Mouse (Mus musculus) embryonic facial prominence, embryonic 14.5 days (tissue): ENCODE results near the gene Jak2. TPM values are rescaled to one million over a fixed set of nuclear protein-coding genes. Genes with fewer than 3 reads are reported as not detected.

Experiments used
- ATAC-seq: fragments of 200-750 bp; cut with Nextera tagmentation; 2 replicates; pipeline ENCODE4 v1.8.0; 2017; ENCODE audit warnings: low read depth, moderate number of reproducible peaks, moderate TSS enrichment
- DNase-seq: peaks from one replicate; pipeline ENCODE4 v3.0.0-alpha.2; 2015; ENCODE audit warnings: low spot score
- H3K27ac ChIP-seq: fragments of 300-500 bp; sonication (generic); replicated peaks from 2 replicates; pipeline ENCODE4 v1.5.1; 2014; ENCODE audit warnings: low read depth, mild to moderate bottlenecking, low read length, moderate library complexity
- H3K27me3 ChIP-seq: fragments of 300-500 bp; sonication (generic); replicated peaks from 2 replicates; pipeline ENCODE4 v1.6.1; 2014; ENCODE audit warnings: low read length; ENCODE audit not compliant: control insufficient read depth, insufficient read depth
- H3K36me3 ChIP-seq: fragments of 300-500 bp; sonication (generic); 2 replicates; pipeline ENCODE4 v1.6.1; 2014; ENCODE audit warnings: low read length, mixed read lengths; ENCODE audit not compliant: control insufficient read depth, insufficient read depth
- H3K4me1 ChIP-seq: fragments of 300-500 bp; sonication (generic); 2 replicates; pipeline ENCODE4 v1.6.1; 2014; ENCODE audit warnings: antibody characterized with exemption, low read length; ENCODE audit not compliant: control insufficient read depth, insufficient read depth
- H3K4me2 ChIP-seq: fragments of 300-500 bp; sonication (generic); 2 replicates; pipeline ENCODE4 v1.6.1; 2014; ENCODE audit warnings: low read depth, mild to moderate bottlenecking, low read length, moderate library complexity, mixed read lengths
- H3K4me3 ChIP-seq: fragments of 300-500 bp; sonication (generic); 2 replicates; pipeline ENCODE4 v1.5.1; 2014; ENCODE audit warnings: low read depth, mild to moderate bottlenecking, low read length
- H3K9ac ChIP-seq: fragments of 300-500 bp; sonication (generic); 2 replicates; pipeline ENCODE4 v1.6.1; 2014; ENCODE audit warnings: low read depth, mild to moderate bottlenecking, low read length, moderate library complexity, mixed read lengths
- H3K9me3 ChIP-seq: fragments of 300-500 bp; sonication (generic); 2 replicates; pipeline ENCODE4 v1.6.1; 2016; ENCODE audit warnings: low read length; ENCODE audit not compliant: control insufficient read depth
- WGBS: fragments of 180-500 bp; shearing (Covaris S2); extraction: QIAGEN DNeasy Blood & Tissue Kit; methylation state at CpG from one replicate; pipeline ENCODE4 v1.1.7; 2014; 5-methylcytosine and 5-hydroxymethylcytosine counted together
- polyA plus RNA-seq: library from polyadenylated mRNA; unstranded; fragments of >200 nt; fragmentation: Nextera tagmentation; extraction: Ambion mirVana; gene quantifications from 2 replicates; pipeline ENCODE4 v1.2.1, GENCODE M21; 2014

The Jak2 gene
- polyA plus RNA-seq, 1 experiment from 2014 or later = 16.2 TPM

DNA sequence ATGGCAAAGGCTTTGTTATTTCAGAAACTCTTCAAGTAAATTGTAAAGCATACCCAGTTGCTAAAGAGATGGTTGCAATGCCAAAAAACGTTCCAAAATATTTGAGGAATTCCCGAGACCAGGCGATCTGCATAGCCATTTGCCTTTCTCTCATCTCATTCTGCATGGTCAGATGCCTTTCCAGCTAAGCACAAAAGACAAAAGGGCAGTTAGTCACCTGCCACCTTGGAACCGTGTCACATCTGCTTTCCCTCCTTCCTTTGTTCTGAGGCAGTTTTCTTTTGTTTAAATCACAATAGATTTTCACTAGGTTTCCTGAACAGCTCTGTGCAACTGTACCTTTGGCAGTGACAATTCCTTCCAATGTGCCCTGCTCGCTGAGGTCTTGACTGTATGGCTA lies 99.4 kb downstream of the Jak2 start:
- DNase-seq (no peak), ATAC-seq (no peak)
- Histone ChIP-seq H3K4me2 (no peak overlapping the region), H3K27ac (no peak overlapping the region), H3K27me3 (no peaks in the 10 kb centered on the region), H3K4me3 (no peak overlapping the region), H3K4me1 (no peaks in the 10 kb centered on the region), H3K9me3 (no peaks in the 10 kb centered on the region), H3K36me3 (peaks cover 17% of the 10 kb centered on the region), H3K9ac (no peak overlapping the region)
- WGBS = 59% methylated on average over 5 of the region's 5 CpGs

DNA sequence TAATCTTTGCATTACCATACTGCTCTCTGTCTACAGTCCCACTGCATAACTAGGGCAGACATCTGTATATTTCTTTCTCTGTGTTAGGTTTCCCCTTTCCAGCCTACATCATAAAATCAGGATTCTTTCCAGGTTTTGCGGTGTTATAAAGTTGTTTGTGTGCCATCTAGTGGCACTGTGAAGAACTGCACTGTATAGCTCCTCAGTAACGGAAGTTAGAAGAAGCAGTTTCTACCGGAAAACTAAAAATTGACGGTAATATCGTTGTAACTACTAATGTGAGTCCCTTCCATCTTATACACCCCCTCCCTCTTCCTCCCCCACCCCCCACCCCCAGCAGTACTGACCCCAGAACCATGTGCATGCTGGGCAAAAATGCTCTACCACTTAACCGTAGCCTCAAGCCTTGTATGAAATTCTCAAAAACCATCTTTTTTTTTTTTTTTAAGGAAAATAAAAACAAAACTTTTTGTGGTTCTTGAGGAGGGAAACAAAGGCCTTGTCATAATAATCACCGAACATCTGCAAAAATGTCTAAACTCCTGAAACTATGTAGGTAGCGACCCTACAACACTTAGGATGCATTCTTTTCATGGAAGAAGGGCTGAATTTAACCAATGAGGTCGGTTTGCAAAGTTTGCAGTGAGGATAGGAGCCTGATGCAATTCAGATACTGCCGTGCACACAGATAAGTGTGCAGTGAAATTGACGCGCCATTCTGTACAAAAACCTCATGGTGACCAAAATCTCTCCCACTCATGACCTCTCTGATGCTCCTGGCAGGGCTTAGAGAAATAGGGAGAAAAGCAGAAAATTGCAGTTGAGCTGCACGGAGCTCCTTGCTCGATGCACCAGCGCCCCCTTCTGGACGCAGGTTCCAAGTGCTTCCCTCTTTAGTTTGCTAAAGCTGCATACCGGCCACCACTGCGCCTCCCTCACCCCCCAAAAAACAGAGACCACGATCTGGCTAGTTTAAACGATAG lies 103.6 kb downstream of the Jak2 start:
- WGBS = 4% methylated on average over 20 of the region's 20 CpGs
- ATAC-seq (peak; percentile 85), DNase-seq (peak; percentile 92)
- Histone ChIP-seq H3K36me3 (peaks cover 14% of the 10 kb centered on the region), H3K27ac (peak overlapping the region; percentile 40; the same call in 1 of the 2 replicates), H3K9me3 (no peaks in the 10 kb centered on the region), H3K9ac (no peak overlapping the region; the same call in 1 of the 2 replicates), H3K4me1 (peaks cover under 1% of the 10 kb centered on the region; the same call in 1 of the 2 replicates), H3K4me3 (peak overlapping the region; percentile 38), H3K27me3 (no peaks in the 10 kb centered on the region), H3K4me2 (peak overlapping the region; percentile 61)

DNA sequence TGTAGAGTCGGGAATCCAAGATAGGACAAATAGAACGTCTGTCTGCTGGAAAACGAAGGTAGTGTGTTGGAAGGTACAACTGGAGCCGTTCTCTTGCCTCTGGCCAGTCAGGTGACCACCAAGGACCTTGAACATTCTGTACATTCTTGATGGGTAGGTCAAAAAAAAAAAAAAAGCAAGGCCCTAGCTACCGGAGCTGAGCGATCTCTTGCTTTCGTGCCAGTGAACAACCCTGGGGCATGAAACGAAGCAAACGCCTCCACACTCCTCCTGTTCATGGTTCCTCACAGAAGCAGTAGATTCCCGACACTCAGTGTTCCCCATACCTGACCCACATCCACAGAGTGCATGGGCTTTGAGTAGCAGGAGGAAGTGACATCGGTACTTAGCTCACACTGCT lies 104.7 kb downstream of the Jak2 start:
- 83% methylated on average over 11 of the region's 11 CpGs for WGBS
- no peaks in the 10 kb centered on the region for H3K9me3 ChIP-seq
- H3K36me3 ChIP-seq = peaks cover 6% of the 10 kb centered on the region; the same call in 1 of the 2 replicates
- DNase-seq (no peak), ATAC-seq (no peak)
- H3K4me1 ChIP-seq = peaks cover 9% of the 10 kb centered on the region; the same call in 1 of the 2 replicates
- no peak overlapping the region for H3K9ac ChIP-seq
- H3K4me2 ChIP-seq = no peak overlapping the region
- H3K27me3 ChIP-seq = no peaks in the 10 kb centered on the region
- no peak overlapping the region for H3K27ac ChIP-seq
- no peak overlapping the region for H3K4me3 ChIP-seq

DNA sequence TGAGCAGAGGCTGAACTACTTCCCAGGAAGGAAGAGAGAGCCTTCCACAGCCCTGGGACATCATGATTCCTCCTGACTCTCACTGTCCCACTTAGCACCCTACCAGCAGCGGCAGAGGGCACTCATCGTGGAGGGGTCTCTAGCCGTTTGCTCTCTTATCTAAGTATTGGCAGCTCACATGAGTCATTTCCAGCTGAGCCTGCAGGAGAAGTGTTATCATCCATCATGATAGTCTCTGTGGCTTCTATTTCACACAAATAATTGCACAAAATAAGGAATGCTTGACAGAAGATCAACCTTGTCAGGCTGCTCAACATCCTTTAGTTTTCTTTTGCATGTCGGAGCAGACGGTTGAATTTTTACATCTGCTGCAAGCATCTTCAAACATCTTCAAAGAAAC lies 108.6 kb downstream of the Jak2 start:
- H3K36me3 ChIP-seq = peaks cover 6% of the 10 kb centered on the region; the same call in 1 of the 2 replicates
- H3K27ac ChIP-seq = no peak overlapping the region
- DNase-seq = no peak
- no peak for ATAC-seq
- WGBS = 81% methylated on average over 5 of the region's 5 CpGs
- no peaks in the 10 kb centered on the region for H3K27me3 ChIP-seq
- H3K9ac ChIP-seq = no peak overlapping the region
- peaks cover 14% of the 10 kb centered on the region; the same call in 1 of the 2 replicates for H3K4me1 ChIP-seq
- H3K4me2 ChIP-seq = no peak overlapping the region
- no peak overlapping the region for H3K4me3 ChIP-seq
- H3K9me3 ChIP-seq = no peaks in the 10 kb centered on the region

DNA sequence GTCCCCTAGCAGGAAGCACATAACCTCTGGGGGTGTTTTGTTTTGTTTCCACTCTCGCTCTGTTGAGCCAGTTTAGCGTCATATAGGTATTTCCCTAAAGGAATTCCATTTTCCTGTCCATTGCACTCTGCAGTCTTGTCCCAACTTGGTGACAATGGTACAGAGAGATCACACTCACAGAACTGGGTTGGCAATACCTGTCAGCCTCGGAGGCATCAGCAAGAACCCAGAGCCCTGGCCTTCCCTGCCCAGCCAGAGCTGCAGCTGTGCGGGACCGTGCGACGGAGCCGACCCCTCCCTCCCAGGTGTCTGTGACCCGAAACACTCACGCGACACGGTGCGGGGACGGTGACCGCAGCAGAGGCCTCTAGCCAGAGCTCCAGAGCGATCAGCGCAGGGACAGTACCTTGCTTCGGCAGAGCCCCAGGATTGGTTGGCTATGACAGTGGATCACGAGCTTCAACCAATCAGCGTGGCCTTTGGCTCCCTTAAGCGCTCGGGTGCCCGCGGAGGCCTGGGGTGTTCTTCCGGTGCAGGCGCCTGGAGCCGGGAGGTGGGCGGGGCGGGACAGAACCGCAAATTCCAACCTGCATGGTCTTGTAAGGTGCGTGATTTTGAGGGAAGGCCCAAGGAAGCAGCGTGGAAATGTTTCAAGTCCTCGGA lies 110.0 kb downstream of the Jak2 start:
- WGBS = 2% methylated on average over 33 of the region's 33 CpGs
- peaks cover 14% of the 10 kb centered on the region; the same call in 1 of the 2 replicates for H3K4me1 ChIP-seq
- H3K9ac ChIP-seq = peak overlapping the region; percentile 77
- no peaks in the 10 kb centered on the region for H3K9me3 ChIP-seq
- H3K27ac ChIP-seq = no peak overlapping the region
- H3K4me3 ChIP-seq = peak overlapping the region; percentile 69
- H3K4me2 ChIP-seq = peak overlapping the region; percentile 85
- H3K27me3 ChIP-seq = no peaks in the 10 kb centered on the region
- H3K36me3 ChIP-seq = peaks cover 6% of the 10 kb centered on the region; the same call in 1 of the 2 replicates
- DNase-seq = peak; percentile 97
- peak; percentile 99 for ATAC-seq

DNA sequence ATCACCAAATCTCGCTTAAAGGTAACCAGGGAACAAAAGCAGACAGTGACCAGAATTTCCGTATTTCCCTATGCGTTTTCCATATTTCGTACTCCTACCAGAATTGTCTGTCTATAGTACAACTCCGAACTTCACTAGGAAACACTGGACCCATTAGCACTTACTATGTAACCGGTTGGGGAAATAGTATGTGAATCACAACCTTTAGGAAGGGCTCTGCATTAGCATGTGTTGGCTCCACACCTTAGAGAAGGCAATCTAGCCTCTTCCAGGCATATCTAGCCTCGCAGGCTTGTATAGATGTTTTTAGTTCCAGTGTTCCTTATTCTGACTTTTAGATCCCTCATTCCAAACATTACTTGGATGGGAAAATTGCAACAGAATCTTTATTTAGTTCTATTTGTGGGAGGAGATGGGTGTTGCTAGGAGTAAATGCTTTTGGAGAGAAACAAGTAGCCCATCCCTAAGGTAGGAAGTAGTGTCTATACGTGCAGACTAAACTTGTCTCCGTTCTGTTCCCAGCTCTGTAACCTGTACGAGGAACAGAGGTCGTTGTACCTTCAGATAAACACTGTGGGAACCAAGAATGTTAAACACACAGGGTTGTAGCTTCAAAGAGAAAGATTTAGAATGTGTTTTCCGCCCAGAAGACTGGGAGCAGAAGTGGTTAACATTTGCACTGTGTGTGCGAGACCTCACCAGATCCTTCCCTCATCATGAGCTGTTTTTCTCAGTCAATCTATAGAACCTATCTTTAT lies 110.7 kb downstream of the Jak2 start:
- peak overlapping the region; percentile 85 for H3K4me2 ChIP-seq
- peak overlapping the region; percentile 69 for H3K4me3 ChIP-seq
- DNase-seq (no peak), ATAC-seq (0 out of 2 replicates have a peak, but pooled peaks have one; percentile 19)
- peak overlapping the region; percentile 77 for H3K9ac ChIP-seq
- no peaks in the 10 kb centered on the region for H3K9me3 ChIP-seq
- no peaks in the 10 kb centered on the region for H3K27me3 ChIP-seq
- peaks cover 6% of the 10 kb centered on the region; the same call in 1 of the 2 replicates for H3K36me3 ChIP-seq
- no peak overlapping the region for H3K27ac ChIP-seq
- peaks cover 14% of the 10 kb centered on the region; the same call in 1 of the 2 replicates for H3K4me1 ChIP-seq
- WGBS = 43% methylated on average over 13 of the region's 13 CpGs
